Mouse (Mus musculus) brown adipose tissue, adult 24 weeks (tissue): Measurements from ENCODE around the gene Ccnt2. TPM values are rescaled to one million over a fixed set of nuclear protein-coding genes. Genes with fewer than 3 reads are reported as not detected.

Experiments
- H3K27ac ChIP-seq: fragments of 200-500 bp; replicated peaks from 2 replicates; pipeline ENCODE4 v1.5.1; 2012; ENCODE audit warnings: low read depth, mild to moderate bottlenecking, low read length
- H3K4me1 ChIP-seq: fragments of 200-500 bp; 2 replicates; pipeline ENCODE4 v1.6.1; 2012; ENCODE audit warnings: low read length, mixed read lengths; ENCODE audit not compliant: control insufficient read depth, insufficient read depth, insufficient read length
- H3K4me3 ChIP-seq: fragments of 200-500 bp; 2 replicates; pipeline ENCODE4 v1.5.1; 2012; ENCODE audit warnings: low read depth, mild to moderate bottlenecking, low read length, moderate library complexity; ENCODE audit not compliant: insufficient read depth
- polyA plus RNA-seq: library from polyadenylated mRNA; stranded (reverse); fragments of >200 nt; gene quantifications from 2 replicates; pipeline ENCODE4 v1.2.4, GENCODE M21; 2012; ENCODE audit not compliant: missing spikeins, insufficient read depth, insufficient read length

Ccnt2 gene
- polyA plus RNA-seq, 1 experiment = 9.3 TPM

DNA sequence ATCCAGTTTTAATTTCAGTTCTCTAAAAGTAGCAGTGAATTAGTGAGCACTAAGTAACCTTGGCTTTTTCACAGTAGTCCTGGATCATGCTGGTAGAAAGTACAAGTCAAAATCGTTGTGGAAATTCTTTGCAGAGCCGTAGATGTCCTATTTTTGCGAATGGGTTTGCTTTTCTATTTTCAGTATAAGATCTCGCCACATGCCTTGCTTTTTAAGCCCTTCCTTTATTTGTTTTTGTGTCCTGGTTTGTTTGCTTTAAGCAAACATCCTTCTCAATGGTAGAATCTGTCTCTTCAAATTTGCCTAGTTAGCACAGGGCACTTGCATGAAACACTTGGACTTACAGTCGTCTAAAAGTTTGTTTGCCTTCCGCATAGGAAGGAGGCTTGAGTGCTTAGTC is 2.3 kb downstream of the Ccnt2 start:
- peak overlapping the region; percentile 11; the same call in 1 of the 2 replicates for H3K4me3 ChIP-seq
- no peak overlapping the region for H3K27ac ChIP-seq

DNA sequence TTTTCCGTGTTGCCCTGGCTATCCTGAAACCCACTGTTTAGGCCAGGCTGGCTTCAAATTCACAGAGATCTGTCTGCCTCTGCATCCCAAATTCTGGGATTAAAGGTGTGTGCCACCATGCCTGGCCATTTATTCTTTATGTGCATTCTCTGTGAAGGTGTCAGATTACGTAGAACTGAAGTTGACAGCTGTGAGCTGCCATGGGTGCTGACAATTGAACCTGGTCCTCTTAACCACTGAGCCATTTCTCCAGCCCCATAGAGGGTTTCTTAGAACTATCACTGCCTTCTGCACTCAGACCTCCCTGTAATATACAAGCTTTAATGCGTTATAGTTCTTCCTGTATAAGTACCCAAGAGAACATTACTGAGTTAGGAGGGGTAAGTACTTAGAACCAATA is 4.6 kb downstream of the Ccnt2 start:
- Histone ChIP-seq H3K27ac (no peak overlapping the region), H3K4me3 (no peak overlapping the region), H3K4me1 (peaks cover 26% of the 10 kb centered on the region)

More for the DNA sequence above, 2.3 kb downstream of the Ccnt2 start:
- peaks cover 13% of the 10 kb centered on the region for H3K4me1 ChIP-seq

- Histone ChIP-seq H3K4me1 (peaks cover 32% of the 10 kb centered on the region), H3K4me3 (no peak overlapping the region), H3K27ac (no peak overlapping the region)
These were observed 6.2 kb downstream of the Ccnt2 start for GRCm38 (mm10) chr1:127780142-127780541.

- peaks cover 30% of the 10 kb centered on the region for H3K4me1 ChIP-seq
- H3K27ac ChIP-seq = no peak overlapping the region
- no peak overlapping the region for H3K4me3 ChIP-seq
These were observed 6.9 kb downstream of the Ccnt2 start for GRCm38 (mm10) chr1:127780849-127781248.

GRCm38 (mm10) chr1:127783862-127784261 is 9.9 kb downstream of the Ccnt2 start:
- no peak overlapping the region for H3K4me3 ChIP-seq
- no peak overlapping the region for H3K27ac ChIP-seq
- peaks cover 33% of the 10 kb centered on the region for H3K4me1 ChIP-seq

- H3K4me3 ChIP-seq = no peak overlapping the region
- H3K27ac ChIP-seq = no peak overlapping the region
- H3K4me1 ChIP-seq = peaks cover 30% of the 10 kb centered on the region
These were observed 11.9 kb downstream of the Ccnt2 start for GRCm38 (mm10) chr1:127785882-127786281.

GRCm38 (mm10) chr1:127788943-127789342 is 15.0 kb downstream of the Ccnt2 start:
- H3K4me1 ChIP-seq = peaks cover 10% of the 10 kb centered on the region

GRCm38 (mm10) chr1:127793459-127793858 is 19.5 kb downstream of the Ccnt2 start:
- Histone ChIP-seq H3K4me3 (no peak overlapping the region), H3K4me1 (no peaks in the 10 kb centered on the region), H3K27ac (no peak overlapping the region)

More at GRCm38 (mm10) chr1:127788943-127789342, 15.0 kb downstream of the Ccnt2 start:
- Histone ChIP-seq H3K27ac (no peak overlapping the region), H3K4me3 (no peak overlapping the region)

DNA sequence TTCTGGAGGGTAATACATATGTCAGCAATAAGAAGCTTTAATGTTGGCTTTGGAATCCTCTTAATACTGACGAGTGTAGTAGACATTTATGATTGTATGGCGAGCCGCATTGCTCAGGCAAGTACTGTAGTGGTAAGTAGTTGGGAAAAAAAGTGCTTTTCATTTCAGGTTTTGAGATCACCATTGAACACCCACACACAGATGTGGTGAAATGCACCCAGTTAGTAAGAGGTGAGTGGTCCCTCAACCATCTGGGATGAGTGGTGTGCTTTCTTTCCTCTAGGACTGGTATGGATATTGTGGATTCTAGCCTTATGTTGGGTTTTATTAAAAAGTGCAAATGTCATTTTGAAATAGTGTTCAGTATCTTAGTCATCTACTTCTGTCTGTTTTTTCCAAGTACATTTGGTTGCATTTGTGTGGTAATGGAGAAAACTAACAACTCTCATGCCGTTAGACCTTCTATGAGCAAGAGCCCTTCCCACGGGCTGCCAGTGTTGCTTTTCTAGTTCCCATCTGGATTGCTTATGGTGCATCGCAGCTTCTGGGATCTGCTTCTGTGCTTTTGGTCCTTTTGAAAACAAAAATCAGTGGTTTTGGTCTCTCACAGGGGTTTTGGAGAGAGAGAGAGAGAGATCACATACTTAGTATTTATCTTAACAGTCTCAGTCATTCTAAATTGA is 21.3 kb downstream of the Ccnt2 start:
- no peak overlapping the region for H3K27ac ChIP-seq
- no peaks in the 10 kb centered on the region for H3K4me1 ChIP-seq
- no peak overlapping the region for H3K4me3 ChIP-seq

DNA sequence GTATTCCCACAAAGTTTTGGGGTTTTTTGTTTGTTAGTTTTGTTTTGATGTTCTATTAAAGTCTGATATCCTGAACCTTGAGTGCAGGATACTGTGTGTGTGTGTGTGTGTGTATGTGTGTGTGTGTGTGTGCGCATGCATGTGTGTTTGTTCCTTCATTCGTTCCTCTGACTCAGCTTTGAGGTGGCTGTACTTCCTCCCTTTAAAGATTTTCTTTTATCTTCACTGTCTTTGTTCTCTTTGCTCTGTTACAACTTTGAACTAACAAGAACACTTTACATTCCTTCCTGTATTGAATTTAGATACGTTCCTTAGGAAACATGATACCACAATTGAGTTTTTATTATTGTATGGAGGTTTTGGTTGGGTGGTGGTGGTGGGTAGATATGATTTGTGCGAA is 22.4 kb downstream of the Ccnt2 start:
- no peaks in the 10 kb centered on the region for H3K4me1 ChIP-seq
- no peak overlapping the region for H3K27ac ChIP-seq
- no peak overlapping the region for H3K4me3 ChIP-seq

DNA sequence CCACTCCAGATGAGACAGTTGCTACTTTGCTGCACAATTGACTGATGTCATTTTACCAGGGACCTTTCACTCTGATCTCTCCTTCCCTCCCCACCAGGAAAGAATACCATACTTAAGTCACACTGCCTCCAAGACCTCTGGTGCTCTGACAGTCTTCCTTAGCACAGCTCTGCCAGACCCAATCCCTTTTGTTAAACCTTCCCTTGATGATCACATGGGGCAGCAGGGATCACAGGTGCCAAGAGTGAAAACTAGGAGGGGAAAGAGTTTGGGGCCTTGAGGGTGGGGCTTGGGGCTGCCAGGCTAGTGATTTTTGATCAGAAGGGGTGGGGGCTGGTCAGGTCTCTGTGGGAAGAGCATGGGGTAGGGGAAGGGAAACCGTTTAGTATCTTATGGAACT is 22.8 kb downstream of the Ccnt2 start:
- H3K27ac ChIP-seq = no peak overlapping the region
- H3K4me3 ChIP-seq = no peak overlapping the region
- H3K4me1 ChIP-seq = no peaks in the 10 kb centered on the region

GRCm38 (mm10) chr1:127802916-127803315 is 29.0 kb downstream of the Ccnt2 start:
- H3K4me1 ChIP-seq = no peaks in the 10 kb centered on the region
- no peak overlapping the region for H3K4me3 ChIP-seq
- H3K27ac ChIP-seq = no peak overlapping the region

GRCm38 (mm10) chr1:127808671-127809070 is 34.7 kb downstream of the Ccnt2 start:
- H3K4me1 ChIP-seq = no peaks in the 10 kb centered on the region
- no peak overlapping the region for H3K27ac ChIP-seq
- no peak overlapping the region for H3K4me3 ChIP-seq

- Histone ChIP-seq H3K4me1 (no peaks in the 10 kb centered on the region), H3K4me3 (no peak overlapping the region), H3K27ac (no peak overlapping the region)
These were observed 39.0 kb downstream of the Ccnt2 start for GRCm38 (mm10) chr1:127812929-127813328.

DNA sequence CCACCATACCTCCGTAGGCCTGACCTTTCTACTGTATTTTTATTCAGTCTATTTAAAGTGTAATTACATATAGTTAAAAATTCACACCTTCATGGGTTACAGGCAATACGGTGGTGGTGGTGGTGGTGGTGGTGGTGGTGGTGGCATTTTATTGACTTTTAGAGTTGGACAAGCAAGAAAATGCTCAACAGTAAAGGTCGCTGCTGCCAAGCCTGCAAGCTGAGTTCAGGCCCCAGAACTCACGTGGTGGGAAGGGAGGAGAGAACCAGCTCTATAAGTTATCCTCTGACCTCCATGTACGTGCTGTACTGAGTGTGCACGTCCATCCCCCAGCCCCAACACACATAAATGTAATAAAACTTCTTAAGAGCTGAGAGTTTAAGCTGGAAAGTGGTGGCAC is 42.4 kb downstream of the Ccnt2 start:
- H3K4me3 ChIP-seq = no peak overlapping the region
- H3K27ac ChIP-seq = no peak overlapping the region
- H3K4me1 ChIP-seq = no peaks in the 10 kb centered on the region

- Histone ChIP-seq H3K27ac (no peak overlapping the region), H3K4me3 (no peak overlapping the region), H3K4me1 (no peaks in the 10 kb centered on the region)
These were observed 53.4 kb downstream of the Ccnt2 start for GRCm38 (mm10) chr1:127827325-127827724.
